Mouse (Mus musculus): ENCODE measurements around the gene Tbc1d22b.

GRCm38 (mm10) chr17:29615616-29616015 lies 66.0 kb downstream of the Tbc1d22b start:
- TF ChIP-seq CTCF (IDR thresholded peaks at IDR 0.05; ENCODE audit: extremely low read depth, insufficient read depth, low read length), result no peak
- no peak for TF ChIP-seq POLR2A (IDR thresholded peaks at IDR 0.05; ENCODE audit: extremely low read depth, insufficient read depth, low read length)

Data from cortical plate, adult 2 months (tissue).